Mouse (Mus musculus) lung, embryonic 14.5 days (tissue): ENCODE data around the gene Fam78b. TPM values are rescaled to one million over a fixed set of nuclear protein-coding genes. Genes with fewer than 3 reads are reported as not detected.
A peak's percentile ranks its signal among the peaks of the same experiment; 100 is the strongest.

ENCODE experiments used
- ATAC-seq: fragments of 200-750 bp; cut with Nextera tagmentation; 2 replicates; pipeline ENCODE4 v1.8.0; 2017; ENCODE audit warnings: mild to moderate bottlenecking, moderate TSS enrichment, moderate library complexity; ENCODE audit not compliant: insufficient read depth
- DNase-seq: peaks from one replicate; pipeline ENCODE4 v3.0.0-alpha.2; 2015
- H3K27ac ChIP-seq: fragments of 300-500 bp; sonication (generic); 2 replicates; pipeline ENCODE4 v1.5.1; 2014; ENCODE audit warnings: low read depth, mild to moderate bottlenecking, moderate library complexity
- H3K27me3 ChIP-seq: fragments of 300-500 bp; sonication (generic); 2 replicates; pipeline ENCODE4 v1.6.1; 2014; ENCODE audit warnings: low read length, control low read depth; ENCODE audit not compliant: insufficient read depth
- H3K36me3 ChIP-seq: fragments of 300-500 bp; sonication (generic); 2 replicates; pipeline ENCODE4 v1.6.1; 2014; ENCODE audit warnings: control low read depth; ENCODE audit not compliant: insufficient read depth
- H3K4me1 ChIP-seq: fragments of 300-500 bp; sonication (generic); 2 replicates; pipeline ENCODE4 v1.6.1; 2014; ENCODE audit warnings: antibody characterized with exemption, control low read depth; ENCODE audit not compliant: insufficient read depth
- H3K4me2 ChIP-seq: fragments of 300-500 bp; sonication (generic); 2 replicates; pipeline ENCODE4 v1.6.1; 2014; ENCODE audit warnings: mild to moderate bottlenecking
- H3K4me3 ChIP-seq: fragments of 300-500 bp; sonication (generic); 2 replicates; pipeline ENCODE4 v1.5.1; 2014; ENCODE audit warnings: low read depth, low read length
- H3K9ac ChIP-seq: fragments of 300-500 bp; sonication (generic); 2 replicates; pipeline ENCODE4 v1.6.1; 2014
- H3K9me3 ChIP-seq: fragments of 300-500 bp; sonication (generic); 2 replicates; pipeline ENCODE4 v1.6.1; 2016; ENCODE audit warnings: low read depth, low read length, control low read depth
- CTCF ChIP-seq: IDR thresholded peaks from 2 replicates; pipeline ENCODE4 v1.5.1; 2016; ENCODE audit warnings: antibody characterized with exemption, low read depth
- WGBS: fragments of 180-500 bp; shearing (Covaris S2); extraction: QIAGEN DNeasy Blood & Tissue Kit; methylation state at CpG from one replicate; pipeline ENCODE4 v1.1.7; 2014; 5-methylcytosine and 5-hydroxymethylcytosine counted together
- polyA plus RNA-seq: library from polyadenylated mRNA; unstranded; fragments of >200 nt; fragmentation: Nextera tagmentation; extraction: Ambion mirVana; gene quantifications from 2 replicates; pipeline ENCODE4 v1.2.1, GENCODE M21; 2014

Gene Fam78b
- polyA plus RNA-seq, 1 experiment from 2014 or later, result 0.79 TPM

GRCm38 (mm10) chr1:167090466-167090865, 89.2 kb downstream of the Fam78b start:
- TF ChIP-seq CTCF, result no peak
- Histone ChIP-seq H3K4me3 (no peak overlapping the region), H3K4me2 (no peak overlapping the region), H3K9ac (no peak overlapping the region), H3K4me1 (no peaks in the 10 kb centered on the region), H3K27me3 (no peaks in the 10 kb centered on the region), H3K36me3 (no peaks in the 10 kb centered on the region), H3K9me3 (no peaks in the 10 kb centered on the region), H3K27ac (no peak overlapping the region)
- WGBS, result 92% methylated on average over 6 of the region's 6 CpGs
- ATAC-seq (no peak), DNase-seq (no peak)

- TF ChIP-seq CTCF, result no peak
- 65% methylated on average over 3 of the region's 3 CpGs for WGBS
Observed at GRCm38 (mm10) chr1:167093551-167093950, 92.3 kb downstream of the Fam78b start.

GRCm38 (mm10) chr1:167094589-167095148, 93.5 kb downstream of the Fam78b start:
- H3K4me1 ChIP-seq, result no peaks in the 10 kb centered on the region
- no peaks in the 10 kb centered on the region for H3K36me3 ChIP-seq
- no peak overlapping the region for H3K4me2 ChIP-seq
- no peak overlapping the region for H3K27ac ChIP-seq
- WGBS, result 82% methylated on average over 10 of the region's 10 CpGs
- no peak for ATAC-seq
- no peak overlapping the region for H3K4me3 ChIP-seq
- no peaks in the 10 kb centered on the region for H3K9me3 ChIP-seq
- H3K9ac ChIP-seq, result no peak overlapping the region
- no peaks in the 10 kb centered on the region for H3K27me3 ChIP-seq
- no peak for TF ChIP-seq CTCF
- no peak for DNase-seq

More at GRCm38 (mm10) chr1:167093551-167093950, 92.3 kb downstream of the Fam78b start:
- ATAC-seq (no peak), DNase-seq (no peak)
- H3K4me3 ChIP-seq, result no peak overlapping the region
- no peaks in the 10 kb centered on the region for H3K9me3 ChIP-seq
- no peak overlapping the region for H3K9ac ChIP-seq
- H3K4me2 ChIP-seq, result no peak overlapping the region
- H3K36me3 ChIP-seq, result no peaks in the 10 kb centered on the region
- no peaks in the 10 kb centered on the region for H3K4me1 ChIP-seq
- no peak overlapping the region for H3K27ac ChIP-seq
- no peaks in the 10 kb centered on the region for H3K27me3 ChIP-seq

- ATAC-seq, result no peak
- H3K4me1 ChIP-seq, result no peaks in the 10 kb centered on the region
- no peak for TF ChIP-seq CTCF
- H3K4me3 ChIP-seq, result no peak overlapping the region
- no peaks in the 10 kb centered on the region for H3K9me3 ChIP-seq
- no peak overlapping the region for H3K27ac ChIP-seq
- no peak overlapping the region for H3K4me2 ChIP-seq
- H3K9ac ChIP-seq, result no peak overlapping the region
- H3K36me3 ChIP-seq, result no peaks in the 10 kb centered on the region
- 68% methylated on average over 7 of the region's 7 CpGs for WGBS
- no peak for DNase-seq
- no peaks in the 10 kb centered on the region for H3K27me3 ChIP-seq
Observed at GRCm38 (mm10) chr1:167098741-167099140, 97.5 kb downstream of the Fam78b start.

GRCm38 (mm10) chr1:167102046-167102445, 100.8 kb downstream of the Fam78b start:
- H3K36me3 ChIP-seq, result no peaks in the 10 kb centered on the region
- DNase-seq (peak; percentile 20), ATAC-seq (no peak)
- no peaks in the 10 kb centered on the region for H3K27me3 ChIP-seq
- no peaks in the 10 kb centered on the region for H3K4me1 ChIP-seq
- no peak overlapping the region for H3K9ac ChIP-seq
- TF ChIP-seq CTCF, result no peak
- no peak overlapping the region for H3K4me2 ChIP-seq
- H3K4me3 ChIP-seq, result no peak overlapping the region
- H3K27ac ChIP-seq, result no peak overlapping the region
- no peaks in the 10 kb centered on the region for H3K9me3 ChIP-seq
- WGBS, result 58% methylated on average over 8 of the region's 8 CpGs

GRCm38 (mm10) chr1:167102566-167102965, 101.3 kb downstream of the Fam78b start:
- Histone ChIP-seq H3K27ac (no peak overlapping the region), H3K4me1 (no peaks in the 10 kb centered on the region), H3K9me3 (no peaks in the 10 kb centered on the region), H3K36me3 (no peaks in the 10 kb centered on the region), H3K27me3 (no peaks in the 10 kb centered on the region), H3K4me2 (no peak overlapping the region), H3K4me3 (no peak overlapping the region), H3K9ac (no peak overlapping the region)
- WGBS, result 73% methylated on average over 9 of the region's 9 CpGs
- DNase-seq (no peak), ATAC-seq (no peak)
- TF ChIP-seq CTCF, result no peak

- no peak overlapping the region for H3K27ac ChIP-seq
- H3K4me3 ChIP-seq, result no peak overlapping the region
- TF ChIP-seq CTCF, result no peak
- no peak overlapping the region for H3K4me2 ChIP-seq
- H3K27me3 ChIP-seq, result no peaks in the 10 kb centered on the region
- ATAC-seq (no peak), DNase-seq (no peak)
- no peaks in the 10 kb centered on the region for H3K4me1 ChIP-seq
- H3K36me3 ChIP-seq, result no peaks in the 10 kb centered on the region
- no peak overlapping the region for H3K9ac ChIP-seq
- H3K9me3 ChIP-seq, result no peaks in the 10 kb centered on the region
- WGBS, result 34% methylated on average over 5 of the region's 5 CpGs
Observed at GRCm38 (mm10) chr1:167104956-167105626, 103.9 kb downstream of the Fam78b start.
